Mouse (Mus musculus) kidney, postnatal 14 days (tissue): ENCODE measurements at regions not wholly inside any gene's neighbourhood (a gene's known extent, or its start where the extent isn't known, plus 50 kb on each side); places are given as distances from the start of the nearest gene placed in this dataset.

Source experiments
- DNase-seq: peaks from one replicate; pipeline ENCODE4 v3.0.0; 2022; ENCODE audit warnings: mixed read lengths

- peak; percentile 5 for DNase-seq
These were observed 192.8 kb downstream of the Tm2d1 start for GRCm38 (mm10) chr4:98190318-98190717.

- DNase-seq = no peak
These were observed 193.2 kb downstream of the Tm2d1 start for GRCm38 (mm10) chr4:98189894-98190293.

- DNase-seq = peak; percentile 63
These were observed 194.2 kb downstream of the Tm2d1 start for GRCm38 (mm10) chr4:98188944-98189343.

- DNase-seq = no peak
These were observed 196.1 kb downstream of the Tm2d1 start for GRCm38 (mm10) chr4:98187038-98187437.

- DNase-seq = peak; percentile 49
These were observed 201.1 kb downstream of the Tm2d1 start for GRCm38 (mm10) chr4:98182053-98182355.

- DNase-seq = no peak
These were observed 201.7 kb downstream of the Tm2d1 start for GRCm38 (mm10) chr4:98181185-98182052.

- DNase-seq = no peak
These were observed 202.8 kb downstream of the Tm2d1 start for GRCm38 (mm10) chr4:98180336-98180735.
